Mouse (Mus musculus) thymus, postnatal 14 days (tissue): ENCODE measurements around the gene Ahr.
A peak's percentile ranks its signal among the peaks of the same experiment; 100 is the strongest.

Experiments used
- DNase-seq: peaks from one replicate; pipeline ENCODE4 v3.0.0; 2021

Ahr gene

DNA sequence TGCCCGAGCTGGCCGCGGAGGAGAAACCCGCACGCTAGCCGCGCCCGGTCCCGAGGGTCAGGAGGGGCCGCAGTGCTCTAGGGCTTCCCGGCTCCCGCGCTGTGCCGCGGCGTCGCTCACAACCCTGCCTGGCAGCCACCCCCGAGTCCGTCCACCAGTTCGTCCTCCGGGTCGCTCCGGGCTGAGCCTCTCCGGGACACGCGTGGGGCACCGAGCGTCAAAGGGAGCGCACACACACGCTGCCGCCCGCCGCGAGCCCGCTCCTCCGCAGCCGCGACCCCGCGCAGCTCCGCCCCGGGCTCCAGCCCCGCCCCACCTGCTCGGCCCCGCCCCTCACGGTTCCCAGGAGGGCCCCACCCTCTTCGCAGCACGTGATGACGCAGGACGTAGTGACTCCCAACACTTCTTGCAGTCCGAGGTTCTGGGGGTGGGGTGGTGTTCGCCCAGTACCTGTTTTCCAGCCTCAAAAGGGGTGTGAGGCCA lies at the start of gene Ahr:
Ahr (minus strand) TSS at position 285 of the 483 bp plus-strand sequence.
- DNase-seq: peak; percentile 93

DNA sequence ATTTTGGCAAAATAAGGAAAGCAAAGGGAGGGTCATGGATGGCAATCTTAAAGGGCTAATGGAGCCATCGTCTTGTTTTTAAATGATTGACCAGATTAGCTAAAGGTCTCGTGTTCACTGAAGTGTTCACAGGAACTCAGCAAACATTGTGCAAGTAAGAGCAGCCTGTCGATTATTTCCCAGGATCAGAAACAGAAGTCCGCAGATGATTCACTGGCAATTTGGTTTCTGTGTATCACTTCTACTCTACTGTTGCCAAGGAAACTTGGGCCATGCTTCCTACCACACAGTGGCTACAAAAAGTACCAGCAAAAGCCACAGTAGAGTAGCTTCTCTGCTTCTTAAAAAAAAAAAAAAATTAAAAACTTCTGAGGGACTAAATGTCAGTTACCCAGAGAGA lies 44.0 kb upstream of the Ahr start:
- no peak for DNase-seq

- no peak for DNase-seq
These were observed 41.3 kb upstream of the Ahr start for GRCm38 (mm10) chr12:35576107-35576506.

GRCm38 (mm10) chr12:35573713-35574112 lies 38.9 kb upstream of the Ahr start:
- DNase-seq: no peak

GRCm38 (mm10) chr12:35562826-35563225 lies 28.0 kb upstream of the Ahr start:
- DNase-seq: no peak

DNA sequence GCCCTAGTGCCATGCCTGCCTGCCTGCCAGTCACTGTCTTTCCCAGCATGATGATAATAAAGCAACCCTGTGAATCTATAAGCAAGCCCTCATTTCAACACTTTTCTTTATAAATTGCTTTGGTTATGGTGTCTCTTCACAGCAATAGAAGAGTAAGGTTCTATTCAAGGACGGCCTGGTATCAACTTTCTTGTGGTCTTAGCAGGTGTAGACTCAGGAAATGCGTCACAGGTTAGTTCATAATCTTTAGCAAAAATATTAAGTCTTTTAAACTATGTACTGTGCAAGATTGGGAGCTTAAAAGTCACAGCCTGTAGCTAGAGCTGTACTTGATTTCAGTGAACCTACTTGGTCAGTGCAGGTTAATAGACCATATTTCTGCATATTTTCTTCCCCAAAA lies 24.0 kb upstream of the Ahr start:
- DNase-seq: no peak

DNA sequence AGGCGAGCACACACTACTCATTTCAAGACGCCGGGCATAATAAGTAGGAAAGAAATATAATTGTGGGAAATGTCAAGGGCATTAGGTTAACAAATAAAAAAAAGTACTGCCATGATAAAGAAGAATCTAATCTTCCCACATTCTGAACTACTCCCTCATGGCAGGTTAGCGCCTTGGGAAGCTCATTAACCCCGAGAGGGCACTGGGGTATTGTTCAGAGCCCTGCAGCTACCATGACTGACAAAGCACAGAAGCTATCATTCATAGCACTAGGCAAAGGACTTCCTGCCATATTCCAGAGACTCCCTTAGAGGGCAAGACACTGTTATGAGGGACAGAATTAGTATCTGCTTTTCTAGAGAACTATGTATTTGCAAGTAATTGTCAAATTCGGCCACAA lies 21.1 kb upstream of the Ahr start:
- no peak for DNase-seq

DNA sequence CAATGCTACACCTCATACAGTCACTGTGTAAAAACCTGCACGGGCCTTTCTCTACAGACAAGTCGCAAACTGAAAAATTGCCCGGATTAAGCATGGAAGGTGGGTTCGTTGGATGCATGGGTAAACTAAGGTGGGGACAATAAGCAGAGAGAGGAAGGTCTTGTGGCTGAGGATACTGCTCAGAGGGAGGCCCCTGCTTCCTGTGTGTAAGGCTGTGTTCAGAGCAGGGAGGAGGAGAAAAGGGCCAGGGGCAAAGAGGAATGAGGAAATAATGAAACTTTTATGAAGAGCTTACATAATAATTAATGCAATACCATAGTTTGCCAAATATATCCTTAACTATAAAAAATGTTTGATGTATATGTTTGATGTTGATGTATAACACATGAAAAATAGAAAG lies 19.5 kb upstream of the Ahr start:
- no peak for DNase-seq

GRCm38 (mm10) chr12:35553174-35553573 lies 18.3 kb upstream of the Ahr start:
- DNase-seq: no peak

DNA sequence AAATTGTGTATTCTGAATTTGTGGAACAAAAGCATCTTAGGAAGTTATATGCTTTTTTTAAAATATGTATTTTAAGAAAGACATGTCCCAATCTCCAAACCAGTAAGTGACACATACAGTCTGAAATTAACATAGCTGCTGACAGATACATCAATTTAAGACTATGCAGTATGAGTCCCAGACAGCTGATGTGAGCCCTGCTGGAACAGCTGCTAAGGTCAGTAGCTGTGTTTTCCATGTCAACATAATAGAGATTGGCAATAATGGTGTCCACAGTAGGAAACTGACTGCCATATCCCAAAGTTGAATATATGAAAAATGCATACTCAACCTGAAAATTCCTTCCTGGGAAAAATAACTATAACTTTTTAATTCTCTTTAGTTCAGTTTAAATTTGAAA lies 15.5 kb upstream of the Ahr start:
- DNase-seq: no peak

- no peak for DNase-seq
These were observed 8.0 kb upstream of the Ahr start for GRCm38 (mm10) chr12:35542836-35543235.

GRCm38 (mm10) chr12:35538843-35539242 lies 4.0 kb upstream of the Ahr start:
- no peak for DNase-seq

DNA sequence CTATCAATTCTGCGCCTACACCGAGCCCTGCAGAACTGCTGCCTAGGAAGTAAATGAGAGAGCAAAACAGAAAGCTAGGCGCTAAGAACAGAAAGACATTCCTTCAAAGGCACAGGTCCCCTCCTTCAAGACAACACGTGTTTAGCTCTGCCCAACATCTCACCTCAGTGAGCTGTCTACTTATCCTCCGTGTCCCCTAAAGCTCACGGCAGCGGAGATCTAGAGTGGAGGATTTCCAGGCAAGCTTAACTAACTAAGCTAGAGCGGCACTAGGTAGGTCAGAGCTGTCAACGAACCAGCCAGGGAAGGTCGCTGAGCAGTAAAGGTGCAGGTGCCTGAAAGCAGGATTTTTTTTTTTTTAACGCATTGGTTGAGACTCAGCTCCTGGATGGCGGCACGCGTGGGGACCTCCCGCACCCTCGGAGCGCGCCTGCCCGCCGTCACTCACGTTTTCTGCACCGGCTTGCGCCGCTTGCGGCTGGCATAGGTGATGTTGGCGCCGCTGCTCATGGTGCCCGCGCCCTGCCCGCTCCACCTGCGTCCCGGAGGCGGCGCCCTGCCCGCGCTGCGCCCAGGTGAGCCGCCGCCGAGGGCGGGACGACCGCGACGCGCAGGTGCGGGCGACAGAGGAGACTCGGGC lies 604 bp downstream of the Ahr start:
- peak; percentile 62 for DNase-seq

- no peak for DNase-seq
These were observed 1.1 kb downstream of the Ahr start for GRCm38 (mm10) chr12:35533748-35534113.

DNA sequence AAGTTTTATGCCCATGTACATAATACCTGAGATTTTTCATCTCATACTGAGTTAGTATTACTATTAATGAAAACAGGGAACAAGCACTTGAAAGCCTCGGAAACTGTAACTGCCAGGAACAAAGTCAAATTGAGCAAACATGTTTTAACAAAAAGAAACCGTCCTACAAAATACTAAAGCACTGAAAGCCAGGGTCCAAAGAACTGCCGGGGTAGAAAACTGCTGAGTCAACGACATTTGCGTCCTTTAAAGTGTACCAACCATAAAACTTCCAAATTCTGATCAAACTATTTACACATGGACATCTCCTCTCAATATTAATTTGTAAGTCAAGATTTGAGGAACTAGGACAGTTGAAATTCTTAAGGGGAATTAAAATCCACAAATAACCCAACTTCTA lies 1.7 kb downstream of the Ahr start:
- DNase-seq: no peak

GRCm38 (mm10) chr12:35532151-35532550 lies 2.7 kb downstream of the Ahr start:
- DNase-seq: peak; percentile 81

DNA sequence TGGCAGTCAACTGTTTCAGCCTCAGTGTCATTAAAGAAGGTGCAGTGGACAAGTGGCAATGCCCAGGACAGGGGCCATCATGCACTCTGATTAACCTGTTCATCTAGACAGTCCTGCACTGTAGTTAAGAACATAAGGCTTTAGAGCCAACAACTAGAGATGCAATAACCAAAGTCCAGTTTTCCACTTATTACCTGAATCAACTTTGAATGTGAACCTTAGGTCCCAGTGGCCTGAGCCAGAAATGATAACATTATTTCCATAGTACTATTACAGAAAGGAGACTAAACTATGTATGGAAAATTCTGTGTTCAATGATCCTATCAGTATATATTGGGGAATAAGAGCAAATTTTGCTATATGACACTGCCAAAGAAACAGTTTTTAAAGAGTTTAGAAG lies 4.3 kb downstream of the Ahr start:
- no peak for DNase-seq

- DNase-seq: no peak
These were observed 7.4 kb downstream of the Ahr start for GRCm38 (mm10) chr12:35527429-35527828.

DNA sequence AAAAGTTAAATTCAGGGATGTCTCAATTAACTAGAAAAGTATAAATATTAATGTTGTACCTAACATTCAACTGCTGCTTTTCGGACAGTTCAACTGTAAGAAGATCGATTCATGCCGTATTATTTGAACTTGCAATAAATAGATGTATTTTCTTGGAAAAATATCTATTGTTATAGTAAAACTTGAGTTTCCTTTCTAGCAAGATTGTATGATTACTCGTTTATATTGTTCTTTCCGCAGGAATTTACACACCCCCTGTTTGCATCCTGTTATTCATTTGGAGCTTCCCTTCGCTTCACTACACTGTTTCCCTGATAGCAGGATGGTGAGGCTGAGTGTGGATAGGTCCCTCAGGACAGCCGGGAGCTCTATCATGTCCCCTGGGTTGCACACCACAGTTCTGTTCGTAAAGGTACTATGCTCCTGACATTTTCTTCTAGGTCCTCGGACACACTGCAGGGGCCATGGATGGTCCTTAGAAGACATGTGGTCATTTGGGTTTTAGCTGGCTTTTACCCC lies 12.2 kb downstream of the Ahr start:
- no peak for DNase-seq

DNA sequence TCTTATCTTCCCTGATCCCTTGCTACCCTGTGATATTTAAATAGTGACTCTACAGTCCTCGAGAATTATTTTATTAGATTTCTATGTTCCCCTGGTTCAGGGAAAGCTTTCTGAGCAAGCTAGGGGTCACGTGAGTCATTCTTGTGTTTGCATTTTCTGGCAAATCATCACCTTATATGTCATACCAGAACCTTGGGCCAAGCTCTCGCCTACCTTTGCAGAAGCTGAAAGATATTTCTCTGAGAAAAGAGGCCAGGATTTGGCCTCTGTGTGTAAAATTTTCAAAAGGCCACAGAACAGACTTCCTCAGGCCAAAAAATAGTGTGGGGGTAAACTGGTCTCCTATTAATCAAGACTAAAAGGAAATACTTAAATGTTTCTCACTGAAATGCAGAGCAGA lies 19.2 kb downstream of the Ahr start:
- no peak for DNase-seq

- DNase-seq: no peak
These were observed 20.2 kb downstream of the Ahr start for GRCm38 (mm10) chr12:35514671-35515070.

- peak; percentile 32 for DNase-seq
These were observed 24.1 kb downstream of the Ahr start for GRCm38 (mm10) chr12:35510711-35511110.

GRCm38 (mm10) chr12:35506383-35506782 lies 28.5 kb downstream of the Ahr start:
- no peak for DNase-seq

GRCm38 (mm10) chr12:35504081-35504480 lies 30.8 kb downstream of the Ahr start:
- no peak for DNase-seq

DNA sequence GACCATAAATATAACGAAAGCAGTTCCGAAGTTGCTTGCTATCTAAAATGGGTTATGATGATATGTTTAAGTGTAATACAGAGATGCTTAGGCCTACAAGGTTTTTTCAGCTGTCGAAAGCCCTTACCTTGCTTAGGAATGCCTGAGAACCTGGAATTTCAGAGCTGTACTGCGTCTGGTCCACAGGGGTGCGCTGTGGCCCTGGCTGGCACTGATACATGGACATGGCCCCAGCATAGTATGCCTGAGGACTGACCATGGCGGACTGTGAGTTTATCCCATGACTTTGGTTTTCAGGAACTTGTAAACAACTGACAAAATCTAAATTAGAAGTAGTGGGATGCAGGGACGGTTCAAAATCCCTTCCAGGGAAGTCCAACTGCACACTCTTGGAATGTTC lies 31.3 kb downstream of the Ahr start:
- no peak for DNase-seq
